Mouse (Mus musculus): ENCODE measurements around the gene Smap2. TPM values are rescaled to one million over a fixed set of nuclear protein-coding genes. Genes with fewer than 3 reads are reported as not detected.
"Not testable (repeated sequence)": the region's sequence is repeated elsewhere in the genome, so short reads cannot be mapped to it uniquely, and the experiment has no call there.

The Smap2 gene
- 96.8 and 103 TPM in 2 replicates for polyA plus RNA-seq (2012; rRNA removed)

DNA sequence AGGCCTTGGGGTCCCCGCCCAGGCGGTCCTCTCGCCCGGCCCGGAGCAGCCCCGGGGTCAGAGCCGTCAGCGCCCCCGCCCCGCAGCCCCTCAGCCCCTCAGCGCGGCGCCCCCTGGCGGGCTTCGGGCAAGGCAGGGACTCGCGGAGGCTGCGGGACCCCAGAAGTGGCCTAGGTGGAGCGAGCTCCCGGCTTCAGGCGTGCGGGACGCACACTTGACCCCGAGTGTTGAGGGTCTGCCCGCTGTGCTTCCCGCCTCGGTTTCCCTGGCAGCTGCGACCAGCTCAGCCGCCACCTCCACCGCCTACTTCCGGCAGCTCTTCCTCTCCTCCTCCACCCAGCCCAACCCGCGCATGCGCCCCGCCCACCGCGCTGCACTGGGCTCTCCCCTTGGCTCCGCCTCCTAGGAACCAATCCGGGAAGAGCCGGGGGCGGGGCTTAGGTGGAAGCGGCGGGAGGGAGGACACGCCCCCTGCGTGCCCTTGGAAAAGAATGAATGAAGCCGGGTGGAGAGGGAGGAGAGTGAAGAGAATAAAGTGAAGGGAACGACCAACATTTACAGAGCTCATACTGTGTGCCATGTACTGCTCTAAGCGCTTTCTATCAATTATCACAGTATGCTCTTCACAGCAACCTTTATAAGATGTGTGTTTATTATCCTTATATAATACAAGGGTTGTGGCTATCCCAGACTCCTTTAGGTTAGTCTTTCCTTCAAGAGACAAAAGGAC is at the start of gene Smap2:
Gene Smap2, minus strand, starts transcription at position 320 of the 730 bp plus-strand sequence.
- DNase-seq (ENCODE audit: extremely low spot score in 1 of 2, low spot score in 1 of 2) = peak; percentile 94 to 99

DNA sequence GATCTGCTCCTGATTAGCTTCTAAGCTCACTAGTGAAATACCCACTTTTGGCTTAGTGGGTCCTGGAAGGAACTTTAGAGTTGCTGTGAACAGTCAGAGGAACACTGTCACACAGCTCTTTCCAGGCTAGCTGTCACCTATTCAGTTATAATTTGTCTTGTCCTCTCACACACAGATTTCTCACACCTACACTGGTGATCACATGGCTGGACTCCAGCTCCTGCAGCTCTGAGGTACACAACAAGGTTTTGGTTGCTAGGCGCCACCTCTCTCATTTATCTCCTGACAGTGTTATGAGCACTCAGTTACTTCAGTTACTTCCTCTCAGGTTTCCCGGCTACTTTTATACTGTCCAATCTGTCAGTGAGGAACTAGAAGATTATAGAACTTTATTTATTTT is 48.3 kb upstream of the Smap2 start:
- no peak for DNase-seq (ENCODE audit: extremely low spot score in 1 of 2, low spot score in 1 of 2)

GRCm38 (mm10) chr4:121059218-121059617 is 42.2 kb upstream of the Smap2 start:
- DNase-seq (ENCODE audit: extremely low spot score in 1 of 2, low spot score in 1 of 2) = not testable (repeated sequence)

- DNase-seq (ENCODE audit: extremely low spot score in 1 of 2, low spot score in 1 of 2) = no peak
These were observed 40.0 kb upstream of the Smap2 start for GRCm38 (mm10) chr4:121057032-121057431.

DNA sequence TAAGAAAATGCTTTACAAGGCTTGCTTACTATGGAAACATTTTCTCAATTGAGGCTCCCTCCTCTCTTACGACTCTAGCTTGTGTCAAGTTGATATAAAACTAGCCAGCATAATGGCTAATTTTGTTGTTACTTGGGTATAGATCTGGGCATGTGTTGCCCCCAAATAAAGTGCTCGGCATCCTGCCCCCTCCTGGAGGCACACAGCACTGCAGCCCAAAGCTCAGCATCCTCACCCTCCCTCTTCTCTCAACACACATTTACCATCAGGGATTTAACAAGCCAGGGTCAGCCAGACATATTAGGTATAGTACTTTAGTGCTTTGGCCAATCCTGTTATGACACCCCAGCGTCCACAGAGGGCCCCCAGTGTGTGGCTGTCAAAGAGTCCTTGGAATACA is 39.3 kb upstream of the Smap2 start:
- peak in 1 of 2 experiments; percentile 48 for DNase-seq (ENCODE audit: extremely low spot score in 1 of 2, low spot score in 1 of 2)

DNA sequence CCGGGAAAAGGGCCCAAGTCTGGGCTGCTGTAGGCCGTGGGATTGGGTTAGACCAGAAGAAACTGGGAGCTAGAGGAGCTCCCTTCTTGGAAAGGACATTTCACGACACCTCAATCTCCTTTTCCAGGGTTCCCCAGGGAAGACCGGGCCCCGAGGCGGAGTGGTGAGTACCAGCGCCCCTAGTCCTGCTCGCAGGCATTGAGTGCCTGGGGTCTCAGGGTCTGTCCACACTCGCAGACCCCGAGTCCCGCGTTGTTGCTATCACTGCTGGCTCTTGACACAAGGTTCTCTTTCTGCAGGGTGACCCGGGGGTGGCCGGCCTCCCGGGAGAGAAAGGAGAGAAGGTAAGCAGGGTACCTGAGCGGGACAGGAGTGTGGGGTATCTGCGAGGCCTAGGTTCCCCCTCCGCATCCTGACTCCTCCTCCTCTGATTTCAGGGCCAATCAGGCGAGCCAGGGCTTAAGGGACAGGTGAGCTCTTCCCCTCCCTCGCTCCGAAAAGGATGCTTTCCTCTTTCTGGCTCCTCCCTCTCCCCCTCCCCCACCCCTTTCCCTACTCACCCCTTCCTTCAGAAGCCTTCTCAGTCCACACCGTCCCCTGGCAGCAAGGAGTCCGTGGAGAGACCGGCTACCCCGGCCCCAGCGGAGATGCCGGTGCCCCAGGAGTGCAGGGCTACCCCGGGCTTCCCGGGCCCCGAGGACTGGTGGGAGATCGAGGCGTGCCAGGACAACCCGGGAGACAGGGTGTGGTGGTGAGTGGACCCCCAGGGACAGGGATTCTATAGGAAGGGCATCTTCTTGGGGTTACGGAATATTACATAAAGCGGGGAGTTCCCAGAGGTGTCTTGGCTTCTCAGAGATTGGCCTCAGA is 35.6 kb upstream of the Smap2 start:
- DNase-seq (ENCODE audit: extremely low spot score in 1 of 2, low spot score in 1 of 2) = peak in 1 of 2 experiments; percentile 43

GRCm38 (mm10) chr4:121051863-121052262 is 34.8 kb upstream of the Smap2 start:
- DNase-seq (ENCODE audit: extremely low spot score in 1 of 2, low spot score in 1 of 2) = no peak

DNA sequence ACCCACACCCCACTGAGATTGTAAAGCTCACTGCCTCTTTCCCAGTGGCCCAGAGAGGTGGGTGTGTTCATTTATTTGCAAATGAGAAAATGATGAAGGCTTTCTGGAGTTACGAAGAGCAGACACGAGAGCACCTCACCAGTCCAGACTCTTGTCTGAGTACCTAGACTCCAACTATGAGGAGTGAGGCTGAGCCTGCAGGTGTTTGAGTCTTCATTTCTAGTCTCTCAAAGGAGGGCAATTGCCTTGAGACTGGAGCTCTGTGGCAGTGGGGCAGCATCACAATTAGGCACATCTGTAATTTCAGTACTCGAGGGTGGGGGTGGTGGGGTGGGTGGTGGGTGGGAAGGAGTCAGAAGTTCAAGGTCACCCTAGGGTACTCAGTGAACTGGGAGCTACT is 25.9 kb upstream of the Smap2 start:
- DNase-seq (ENCODE audit: extremely low spot score in 1 of 2, low spot score in 1 of 2) = no peak

- no peak for DNase-seq (ENCODE audit: extremely low spot score in 1 of 2, low spot score in 1 of 2)
These were observed 25.4 kb upstream of the Smap2 start for GRCm38 (mm10) chr4:121042472-121042871.

DNA sequence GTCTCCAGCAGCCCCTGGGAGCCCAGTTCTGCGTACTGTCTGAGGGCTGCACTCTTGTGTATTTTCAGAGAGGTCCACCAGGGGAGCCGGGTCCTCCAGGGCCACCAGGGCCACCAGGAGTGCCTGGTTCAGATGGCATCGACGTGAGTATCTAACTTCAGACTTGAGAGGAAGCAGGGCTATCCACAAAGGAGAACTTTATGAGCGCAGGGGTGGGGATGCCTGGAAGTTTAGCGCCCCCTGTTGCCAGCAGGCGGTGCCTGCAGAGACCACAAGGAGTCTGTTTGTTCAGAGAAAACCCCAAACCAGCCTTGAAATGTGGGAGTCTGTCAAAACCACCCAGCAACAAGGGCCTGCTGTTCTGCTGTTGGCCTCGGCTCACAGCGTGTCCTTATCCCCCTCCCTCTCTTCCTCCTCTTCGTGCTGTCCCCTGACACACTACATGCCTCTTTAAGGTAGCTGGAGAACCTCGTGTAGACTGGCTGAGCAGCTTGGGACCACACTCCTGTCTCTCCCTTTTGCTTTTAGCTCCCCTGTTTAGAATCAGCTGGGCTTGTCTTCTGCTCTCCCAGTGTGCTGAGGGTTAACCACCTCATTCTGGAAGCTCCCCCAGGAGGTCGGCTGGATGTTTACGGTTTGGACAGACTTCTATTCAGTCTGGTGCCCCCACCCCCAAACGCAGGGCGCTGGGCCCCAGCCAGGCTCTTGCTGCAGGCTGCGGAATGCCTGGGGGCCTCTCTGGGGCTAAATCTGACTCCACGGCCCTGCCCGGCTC is 24.0 kb upstream of the Smap2 start:
- DNase-seq (ENCODE audit: extremely low spot score in 1 of 2, low spot score in 1 of 2) = peak in 1 of 2 experiments; percentile 79

- DNase-seq (ENCODE audit: extremely low spot score in 1 of 2, low spot score in 1 of 2) = no peak
These were observed 23.3 kb upstream of the Smap2 start for GRCm38 (mm10) chr4:121040323-121040722.

- no peak for DNase-seq (ENCODE audit: extremely low spot score in 1 of 2, low spot score in 1 of 2)
These were observed 22.5 kb upstream of the Smap2 start, which contains the start of gene Col9a2 for GRCm38 (mm10) chr4:121039331-121040115. Gene Col9a2, plus strand, starts transcription at chr4:121039385.

GRCm38 (mm10) chr4:121033006-121033405 is 16.0 kb upstream of the Smap2 start:
- DNase-seq (ENCODE audit: extremely low spot score in 1 of 2, low spot score in 1 of 2) = no peak

DNA sequence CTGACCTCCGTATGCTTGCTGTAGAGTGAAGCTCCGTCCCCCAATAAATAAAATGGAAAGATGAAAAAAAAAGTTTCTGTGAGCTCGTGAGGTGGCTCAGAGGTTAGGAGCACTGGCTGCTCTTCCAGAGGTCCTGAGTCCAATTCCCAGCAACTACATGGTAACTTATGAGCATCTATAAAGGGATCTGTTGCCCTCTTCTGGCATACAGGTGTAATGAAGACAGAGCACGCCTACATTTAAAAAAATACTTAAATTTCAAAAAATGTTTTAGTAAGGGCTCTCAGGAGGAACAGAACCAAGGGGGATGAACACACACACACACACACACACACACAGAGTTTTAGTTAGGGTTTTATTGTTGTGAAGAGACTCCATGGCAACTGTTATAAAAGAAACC is 14.4 kb upstream of the Smap2 start:
- DNase-seq (ENCODE audit: extremely low spot score in 1 of 2, low spot score in 1 of 2) = no peak

DNA sequence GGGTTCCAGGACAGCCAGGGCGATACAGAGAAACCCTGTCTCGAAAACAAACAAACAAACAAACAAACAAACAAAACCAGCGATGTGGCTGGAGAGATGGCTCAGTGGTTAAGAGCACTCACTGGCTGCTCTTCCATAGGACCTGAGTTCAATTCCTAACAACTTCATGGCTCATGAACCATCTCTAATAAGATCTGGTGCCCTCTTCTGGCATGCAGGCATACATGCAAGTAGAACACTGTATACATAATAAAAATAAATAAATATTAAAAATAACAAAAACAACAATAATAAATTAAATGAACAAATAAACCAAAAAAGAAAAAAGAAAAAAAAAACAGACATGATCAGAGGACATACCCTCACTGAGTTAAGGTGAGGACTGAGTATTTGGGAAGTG is 12.6 kb upstream of the Smap2 start:
- no peak for DNase-seq (ENCODE audit: extremely low spot score in 1 of 2, low spot score in 1 of 2)

DNA sequence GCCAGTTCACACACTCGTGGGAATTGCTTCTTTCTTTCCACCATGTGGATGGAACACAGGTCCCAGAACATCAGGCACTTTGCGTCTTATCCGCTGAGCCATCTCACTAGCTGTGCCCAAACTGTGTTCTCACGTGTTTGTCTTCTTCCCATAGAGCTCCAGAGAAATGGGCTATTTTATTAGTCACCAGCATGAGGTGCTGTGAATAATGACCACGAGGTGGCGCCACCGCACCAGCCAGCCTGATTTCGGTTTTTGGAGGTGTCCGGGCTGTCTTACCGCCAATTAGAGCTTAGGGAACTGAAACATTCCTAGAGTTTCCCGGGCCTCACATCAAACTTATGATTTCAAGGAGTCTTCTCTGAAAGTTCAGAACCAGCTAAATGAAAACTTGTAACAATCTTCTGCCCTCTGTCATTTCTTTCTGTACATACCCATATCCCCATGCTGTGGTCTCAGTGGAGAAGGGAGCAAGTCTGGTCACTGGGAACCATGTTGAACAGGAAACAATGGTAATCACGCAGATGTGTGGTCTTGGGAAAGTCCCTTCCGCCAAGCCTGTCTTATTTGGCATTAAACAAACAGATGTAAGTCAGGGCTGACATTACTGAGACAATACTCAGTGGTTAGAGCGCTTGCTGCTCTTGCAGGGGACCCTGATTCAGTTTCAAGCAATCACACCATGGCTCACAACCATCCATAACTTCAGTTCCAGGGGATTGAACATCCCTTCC is 11.8 kb upstream of the Smap2 start:
- peak in 1 of 2 experiments; percentile 66 for DNase-seq (ENCODE audit: extremely low spot score in 1 of 2, low spot score in 1 of 2)

DNA sequence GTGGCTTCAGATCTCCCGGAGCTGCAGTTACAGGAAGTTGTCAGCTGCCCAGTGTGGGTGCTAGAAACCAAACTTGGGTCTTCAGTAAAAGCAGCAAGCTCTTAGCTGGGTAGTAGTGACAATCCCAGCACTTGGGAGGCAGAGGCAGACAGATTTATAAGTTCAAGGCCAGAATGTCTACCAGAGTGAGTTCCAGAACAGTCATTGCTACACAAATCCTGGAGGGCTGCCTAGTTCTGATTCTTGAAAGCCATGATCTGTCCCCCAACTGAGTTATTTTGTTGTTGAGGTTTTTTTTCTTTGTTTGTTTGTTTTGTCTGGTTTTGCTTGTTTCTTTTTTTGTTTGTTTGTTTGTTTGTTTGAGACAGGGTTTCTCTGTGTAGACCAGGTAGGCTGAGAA is 11.1 kb upstream of the Smap2 start:
- no peak for DNase-seq (ENCODE audit: extremely low spot score in 1 of 2, low spot score in 1 of 2)

DNA sequence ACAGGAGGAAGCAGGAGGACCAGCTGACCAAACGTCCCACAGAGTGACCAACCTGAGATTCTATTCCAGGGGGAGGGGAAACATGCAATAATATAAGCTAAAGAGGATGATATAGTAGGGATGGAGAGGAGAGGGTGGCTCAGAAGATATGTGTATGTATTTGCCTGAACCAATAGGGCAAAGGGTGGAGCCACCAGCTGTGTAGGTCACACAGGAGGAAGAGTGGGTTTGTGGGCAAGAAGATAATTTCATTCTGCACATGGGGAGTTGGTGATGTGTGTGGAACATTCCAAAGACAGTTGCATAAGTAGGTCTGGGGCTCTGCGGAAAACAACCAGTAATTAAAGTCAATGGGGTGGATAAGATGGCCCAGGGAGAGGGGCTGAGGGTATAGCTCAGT is 8.6 kb upstream of the Smap2 start:
- DNase-seq (ENCODE audit: extremely low spot score in 1 of 2, low spot score in 1 of 2) = no peak

GRCm38 (mm10) chr4:121023941-121024340 is 6.9 kb upstream of the Smap2 start:
- DNase-seq (ENCODE audit: extremely low spot score in 1 of 2, low spot score in 1 of 2) = no peak

Data from frontal cortex, adult 2 months (tissue).